Mouse (Mus musculus) hindbrain, embryonic 11.5 days (tissue): ENCODE measurements at regions not wholly inside any gene's neighbourhood (a gene's known extent, or its start where the extent isn't known, plus 50 kb on each side); places are given as distances from the start of the nearest gene placed in this dataset.
"Not testable (repeated sequence)": the region's sequence is repeated elsewhere in the genome, so short reads cannot be mapped to it uniquely, and the experiment has no call there.

Experiments used
- ATAC-seq: fragments of 200-750 bp; cut with Nextera tagmentation; 2 replicates; pipeline ENCODE4 v1.8.0; 2017; ENCODE audit warnings: mild to moderate bottlenecking, moderate TSS enrichment, moderate library complexity; ENCODE audit not compliant: low FRiP score
- DNase-seq: peaks from one replicate; pipeline ENCODE4 v3.0.0-alpha.2; 2015; ENCODE audit warnings: low spot score
- H3K27ac ChIP-seq: fragments of 300-500 bp; sonication (generic); 2 replicates; pipeline ENCODE4 v1.5.1; 2014; ENCODE audit warnings: mild to moderate bottlenecking, low read depth, low read length
- H3K27me3 ChIP-seq: fragments of 300-500 bp; sonication (generic); 2 replicates; pipeline ENCODE4 v1.6.1; 2014; ENCODE audit warnings: mild to moderate bottlenecking, low read length, moderate library complexity, mixed read lengths; ENCODE audit not compliant: control insufficient read depth, insufficient read depth
- H3K36me3 ChIP-seq: fragments of 300-500 bp; sonication (generic); 2 replicates; pipeline ENCODE4 v1.6.1; 2014; ENCODE audit warnings: mild to moderate bottlenecking, low read length, moderate library complexity, mixed read lengths; ENCODE audit not compliant: control insufficient read depth, insufficient read depth
- H3K4me1 ChIP-seq: fragments of 300-500 bp; sonication (generic); replicated peaks from 2 replicates; pipeline ENCODE4 v1.6.1; 2014; ENCODE audit warnings: low read length, mixed read lengths; ENCODE audit not compliant: control insufficient read depth, insufficient read depth
- H3K4me2 ChIP-seq: fragments of 300-500 bp; sonication (generic); replicated peaks from 2 replicates; pipeline ENCODE4 v1.6.1; 2014; ENCODE audit warnings: mild to moderate bottlenecking, low read depth, low read length
- H3K4me3 ChIP-seq: fragments of 300-500 bp; sonication (generic); 2 replicates; pipeline ENCODE4 v1.5.1; 2014; ENCODE audit warnings: low read depth, low read length
- H3K9ac ChIP-seq: fragments of 300-500 bp; sonication (generic); 2 replicates; pipeline ENCODE4 v1.6.1; 2014; ENCODE audit warnings: low read depth, low read length
- H3K9me3 ChIP-seq: fragments of 300-500 bp; sonication (generic); 2 replicates; pipeline ENCODE4 v1.6.1; 2016; ENCODE audit warnings: low read length; ENCODE audit not compliant: control insufficient read depth
- WGBS: fragments of 180-500 bp; shearing (Covaris S2); extraction: QIAGEN DNeasy Blood & Tissue Kit; methylation state at CpG from one replicate; pipeline ENCODE4 v1.1.7; 2014; 5-methylcytosine and 5-hydroxymethylcytosine counted together

GRCm38 (mm10) chrX:50675356-50675755 lies 165.5 kb upstream of the Stk26 start:
- Histone ChIP-seq H3K9me3 (no peaks in the 10 kb centered on the region), H3K4me1 (no peaks in the 10 kb centered on the region), H3K9ac (no peak overlapping the region), H3K27ac (no peak overlapping the region), H3K36me3 (no peaks in the 10 kb centered on the region), H3K4me2 (no peak overlapping the region), H3K4me3 (no peak overlapping the region), H3K27me3 (no peaks in the 10 kb centered on the region)
- ATAC-seq = no peak
- DNase-seq = peak; percentile 46
- 33% methylated on average over 6 of the region's 6 CpGs for WGBS

- Histone ChIP-seq H3K9ac (0 out of 2 replicates have a peak overlapping the region, but pooled peaks have one; percentile 27), H3K4me2 (no peak overlapping the region)
- WGBS = 35% methylated on average over 9 of the region's 9 CpGs
Observed at GRCm38 (mm10) chrX:50657835-50658565, 182.8 kb upstream of the Stk26 start.

GRCm38 (mm10) chrX:50657180-50657834 lies 183.5 kb upstream of the Stk26 start:
- H3K4me3 ChIP-seq = no peak overlapping the region
- WGBS = 69% methylated on average over 6 of the region's 6 CpGs
- ATAC-seq (no peak), DNase-seq (no peak)
- H3K9ac ChIP-seq = no peak overlapping the region
- no peaks in the 10 kb centered on the region for H3K4me1 ChIP-seq
- no peak overlapping the region for H3K27ac ChIP-seq
- no peaks in the 10 kb centered on the region for H3K9me3 ChIP-seq
- H3K27me3 ChIP-seq = no peaks in the 10 kb centered on the region
- H3K36me3 ChIP-seq = no peaks in the 10 kb centered on the region
- H3K4me2 ChIP-seq = no peak overlapping the region

More at GRCm38 (mm10) chrX:50657835-50658565, 182.8 kb upstream of the Stk26 start:
- no peaks in the 10 kb centered on the region for H3K36me3 ChIP-seq
- no peak overlapping the region for H3K4me3 ChIP-seq
- DNase-seq (peak; percentile 83), ATAC-seq (peak; percentile 84)
- H3K4me1 ChIP-seq = no peaks in the 10 kb centered on the region
- H3K27me3 ChIP-seq = no peaks in the 10 kb centered on the region
- no peaks in the 10 kb centered on the region for H3K9me3 ChIP-seq
- H3K27ac ChIP-seq = no peak overlapping the region

- not testable (repeated sequence) for DNase-seq, H3K9me3 ChIP-seq, H3K27me3 ChIP-seq, H3K4me2 ChIP-seq, H3K4me3 ChIP-seq, H3K36me3 ChIP-seq, ATAC-seq, H3K27ac ChIP-seq, H3K9ac ChIP-seq, H3K4me1 ChIP-seq
- WGBS = 100% methylated on average over 1 of the region's 1 CpGs
Observed at GRCm38 (mm10) chrX:50655380-50655779, 185.5 kb upstream of the Stk26 start.

GRCm38 (mm10) chrX:50641347-50641746 lies 199.5 kb upstream of the Stk26 start:
- DNase-seq (no peak), ATAC-seq (no peak)
- H3K9ac ChIP-seq = no peak overlapping the region
- H3K4me3 ChIP-seq = no peak overlapping the region
- H3K4me2 ChIP-seq = no peak overlapping the region
- WGBS = 54% methylated on average over 4 of the region's 4 CpGs
- no peaks in the 10 kb centered on the region for H3K27me3 ChIP-seq
- no peaks in the 10 kb centered on the region for H3K4me1 ChIP-seq
- H3K36me3 ChIP-seq = no peaks in the 10 kb centered on the region
- no peak overlapping the region for H3K27ac ChIP-seq
- no peaks in the 10 kb centered on the region for H3K9me3 ChIP-seq

GRCm38 (mm10) chrX:50635634-50636033 lies 205.2 kb upstream of the Stk26 start:
- Histone ChIP-seq H3K4me3 (peak overlapping the region; percentile 46), H3K9ac (no peak overlapping the region), H3K27me3 (no peaks in the 10 kb centered on the region), H3K4me1 (no peaks in the 10 kb centered on the region), H3K9me3 (no peaks in the 10 kb centered on the region), H3K36me3 (no peaks in the 10 kb centered on the region), H3K4me2 (peak overlapping the region; percentile 47), H3K27ac (no peak overlapping the region)
- peak; percentile 50 for ATAC-seq
- 30% methylated on average over 6 of the region's 6 CpGs for WGBS
- DNase-seq = no peak

- H3K9me3 ChIP-seq = no peaks in the 10 kb centered on the region
- no peaks in the 10 kb centered on the region for H3K27me3 ChIP-seq
- 12% methylated on average over 28 of the region's 30 CpGs for WGBS
- ATAC-seq (peak; percentile 100), DNase-seq (peak; percentile 80)
- H3K27ac ChIP-seq = no peak overlapping the region
- peak overlapping the region; percentile 47 for H3K4me2 ChIP-seq
- H3K9ac ChIP-seq = peak overlapping the region; percentile 37; the same call in 1 of the 2 replicates
- no peaks in the 10 kb centered on the region for H3K36me3 ChIP-seq
- H3K4me3 ChIP-seq = peak overlapping the region; percentile 46
- no peaks in the 10 kb centered on the region for H3K4me1 ChIP-seq
Observed at GRCm38 (mm10) chrX:50634842-50635615, 205.8 kb upstream of the Stk26 start.

GRCm38 (mm10) chrX:50632536-50632935 lies 204.2 kb upstream of the Olfr1324 start:
- H3K36me3 ChIP-seq = no peaks in the 10 kb centered on the region
- DNase-seq (no peak), ATAC-seq (no peak)
- H3K4me1 ChIP-seq = no peaks in the 10 kb centered on the region
- 30% methylated on average over 6 of the region's 6 CpGs for WGBS
- H3K9ac ChIP-seq = no peak overlapping the region
- no peaks in the 10 kb centered on the region for H3K9me3 ChIP-seq
- H3K4me3 ChIP-seq = no peak overlapping the region
- no peaks in the 10 kb centered on the region for H3K27me3 ChIP-seq
- H3K27ac ChIP-seq = no peak overlapping the region
- H3K4me2 ChIP-seq = no peak overlapping the region
